Mouse (Mus musculus): ENCODE measurements at regions not wholly inside any gene's neighbourhood (a gene's known extent, or its start where the extent isn't known, plus 50 kb on each side); places are given as distances from the start of the nearest gene placed in this dataset.

DNA sequence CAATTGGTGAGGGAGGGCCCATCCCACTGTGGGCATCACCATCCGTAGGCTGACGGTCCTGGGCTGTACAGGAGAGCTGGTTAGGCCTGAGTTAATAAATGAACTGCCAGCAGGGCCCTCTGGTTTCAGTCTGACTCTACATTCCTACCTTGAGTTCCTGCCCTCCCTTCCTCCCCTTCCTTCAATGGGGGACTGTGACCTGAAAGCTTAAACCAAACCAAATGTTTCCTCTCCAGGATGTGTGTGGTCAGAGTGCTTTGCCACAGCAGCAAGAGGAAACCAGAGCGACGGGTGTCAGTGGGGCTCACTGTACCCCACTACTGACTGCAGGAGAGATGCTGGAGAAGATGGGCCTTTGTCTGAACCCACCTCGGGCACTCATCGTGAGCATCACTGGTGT, 147.7 kb upstream of the Azi2 start:
- TF ChIP-seq CTCF (IDR thresholded peaks at IDR 0.05; ENCODE audit: control insufficient read depth, insufficient read depth, insufficient replicate concordance, low read depth, low read length) (no peak), POLR2A (IDR thresholded peaks at IDR 0.05; ENCODE audit: control insufficient read depth, low read depth, low read length) (no peak)
